Mouse (Mus musculus): ENCODE measurements around the gene Rep15. TPM values are rescaled to one million over a fixed set of nuclear protein-coding genes. Genes with fewer than 3 reads are reported as not detected.

Gene Rep15
- polyA plus RNA-seq, 1 experiment from 2014 or later, result 1.1 TPM

DNA sequence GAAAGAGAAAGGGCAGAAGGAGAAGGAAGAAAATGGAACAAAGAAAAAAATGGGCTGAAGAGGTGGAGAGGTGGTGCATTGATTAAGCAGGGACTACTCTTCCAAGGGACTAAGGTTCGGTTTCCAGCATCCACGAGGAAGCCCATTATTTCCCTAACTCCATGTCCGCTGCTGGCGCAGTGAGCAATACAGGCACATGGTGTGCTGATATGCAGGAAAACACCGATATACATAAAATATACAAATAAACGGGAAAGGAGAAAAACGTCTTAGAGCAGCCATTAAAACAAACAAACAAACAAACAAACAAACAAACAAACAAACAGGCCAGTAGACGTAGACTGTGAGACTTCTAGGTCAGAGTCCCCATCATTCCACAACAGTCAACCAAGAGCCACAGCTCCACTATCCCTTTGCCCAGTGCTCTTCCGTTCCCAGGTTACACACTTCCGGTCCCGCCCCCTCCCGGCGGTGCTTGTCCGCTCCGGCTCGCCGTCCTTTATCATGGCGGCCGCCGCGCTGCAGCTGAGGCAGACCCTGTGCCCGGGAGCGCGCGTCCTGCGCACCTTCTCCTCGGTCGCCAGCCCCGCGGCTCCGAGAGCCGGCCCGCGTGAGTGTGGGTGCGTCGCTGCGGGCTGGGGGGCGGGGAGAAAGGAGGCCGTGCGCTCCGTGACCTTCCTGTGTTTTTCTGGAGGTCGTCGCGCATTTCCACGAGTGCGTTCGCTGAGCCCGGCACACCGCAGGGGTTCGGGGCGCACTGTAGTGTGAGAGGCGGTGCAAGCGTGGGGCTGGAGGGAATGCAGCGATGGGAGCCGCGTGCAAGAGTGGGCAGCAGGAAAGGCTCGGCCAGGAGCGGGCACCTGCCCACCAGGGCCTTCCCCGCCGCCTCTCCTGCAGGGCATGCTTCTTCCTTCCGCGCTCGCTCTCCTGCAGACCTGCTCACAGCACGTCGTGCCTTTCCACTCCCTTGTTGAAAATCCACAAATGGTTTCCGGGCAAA, 10.2 kb downstream of the Rep15 start, which contains the start of gene Mrps35:
TSS of gene Mrps35 (plus strand) at position 474 of the 1,000 bp plus-strand sequence.
- Histone ChIP-seq H3K4me3 (replicated peaks) (peak within 1 kb of the TSS; percentile 93), H3K9me3 (no peaks in the 10 kb centered on the region), H3K27me3 (peaks cover 9% of the 10 kb centered on the region), H3K27ac (peak within 1 kb of the TSS; percentile 89), H3K9ac (peak within 1 kb of the TSS; percentile 85), H3K36me3 (replicated peaks) (peaks cover 12% of the 10 kb centered on the region), H3K4me2 (peak within 1 kb of the TSS; percentile 66), H3K4me1 (peaks cover 15% of the 10 kb centered on the region)
- 4% methylated on average over 66 of the region's 66 CpGs for WGBS
- peak; percentile 99 for ATAC-seq (ENCODE audit: low FRiP score)

DNA sequence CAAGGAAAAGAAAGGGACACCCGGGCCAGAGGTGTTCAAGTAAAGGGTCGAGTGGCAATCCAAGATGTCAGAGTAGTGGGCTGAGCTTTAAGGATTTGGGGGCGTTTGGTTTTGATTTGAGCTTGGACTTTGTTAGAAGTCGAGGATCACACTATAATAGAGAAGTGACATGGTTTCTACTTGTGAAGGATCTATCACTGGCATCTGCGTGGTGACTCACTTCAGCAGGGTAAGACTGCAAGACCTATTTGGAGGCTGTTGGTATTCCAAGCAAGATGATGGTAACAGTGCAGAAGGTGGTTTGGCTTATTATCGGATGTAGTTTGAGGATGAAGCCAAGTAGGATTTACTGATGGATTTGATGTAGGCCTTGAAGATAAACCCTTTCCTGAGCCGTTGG, 11.2 kb downstream of the Rep15 start:
- Histone ChIP-seq H3K4me3 (replicated peaks) (peak overlapping the region; percentile 93), H3K36me3 (replicated peaks) (peaks cover 22% of the 10 kb centered on the region), H3K9ac (peak overlapping the region; percentile 85), H3K4me1 (peaks cover 15% of the 10 kb centered on the region), H3K27ac (no peak overlapping the region), H3K4me2 (peak overlapping the region; percentile 66), H3K27me3 (peaks cover 9% of the 10 kb centered on the region), H3K9me3 (no peaks in the 10 kb centered on the region)
- ATAC-seq (ENCODE audit: low FRiP score), result no peak
- 55% methylated on average over 7 of the region's 7 CpGs for WGBS

GRCm38 (mm10) chr6:147049239-147049805, 16.9 kb downstream of the Rep15 start:
- ATAC-seq (ENCODE audit: low FRiP score), result no peak
- no peaks in the 10 kb centered on the region for H3K9me3 ChIP-seq
- H3K36me3 ChIP-seq (replicated peaks), result peaks cover 66% of the 10 kb centered on the region
- no peak overlapping the region for H3K27ac ChIP-seq
- H3K9ac ChIP-seq, result no peak overlapping the region
- 97% methylated on average over 13 of the region's 13 CpGs for WGBS
- 0 out of 2 replicates have a peak, but pooled peaks cover under 1% of the 10 kb centered on the region for H3K4me1 ChIP-seq
- H3K4me2 ChIP-seq, result no peak overlapping the region
- H3K27me3 ChIP-seq, result no peaks in the 10 kb centered on the region
- no peak overlapping the region for H3K4me3 ChIP-seq (replicated peaks)

DNA sequence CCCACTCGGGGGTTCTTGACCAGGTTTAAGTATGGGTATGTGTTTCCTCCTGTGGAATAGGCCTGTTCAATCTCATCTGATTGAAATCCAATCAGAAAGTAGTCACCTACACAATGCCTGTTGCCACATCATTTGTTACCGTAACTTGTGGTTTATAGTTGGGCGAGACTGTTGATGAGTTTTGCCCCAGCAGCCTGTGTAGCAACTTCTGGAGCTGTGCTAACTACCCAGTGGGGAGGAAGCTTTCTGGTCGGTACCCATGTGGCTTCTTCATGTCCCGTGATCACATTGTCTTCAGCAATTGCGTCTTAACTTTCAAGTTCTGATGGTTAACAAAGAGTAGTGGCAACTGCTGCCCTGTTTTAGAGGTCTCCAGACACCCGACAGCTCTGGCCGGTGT, 19.3 kb downstream of the Rep15 start:
- no peak overlapping the region for H3K9ac ChIP-seq
- H3K4me3 ChIP-seq (replicated peaks), result no peak overlapping the region
- no peak for ATAC-seq (ENCODE audit: low FRiP score)
- H3K36me3 ChIP-seq (replicated peaks), result peaks cover 84% of the 10 kb centered on the region
- WGBS, result 94% methylated on average over 8 of the region's 8 CpGs
- H3K9me3 ChIP-seq, result no peaks in the 10 kb centered on the region
- no peaks in the 10 kb centered on the region for H3K27me3 ChIP-seq
- H3K4me1 ChIP-seq, result no peaks in the 10 kb centered on the region
- H3K27ac ChIP-seq, result no peak overlapping the region
- no peak overlapping the region for H3K4me2 ChIP-seq

DNA sequence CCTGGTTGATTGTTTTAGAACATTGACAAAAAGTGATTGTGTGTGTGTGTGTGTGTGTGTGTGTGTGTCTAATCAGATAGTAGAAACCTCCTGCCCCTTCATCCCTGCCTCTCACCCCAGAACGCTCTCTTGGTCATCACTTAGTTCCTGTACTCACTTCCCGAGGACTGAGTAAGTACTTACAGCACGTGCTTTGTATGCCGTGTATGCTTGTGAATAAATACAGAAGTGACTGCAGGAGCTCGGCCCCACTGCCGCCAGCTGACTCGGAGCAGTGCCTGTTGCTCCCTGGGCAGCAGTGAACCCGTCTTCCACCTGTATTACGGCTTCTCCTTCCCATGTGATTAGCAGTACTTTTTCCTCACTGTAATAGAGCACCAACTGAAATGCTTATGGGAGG, 20.1 kb downstream of the Rep15 start:
- Histone ChIP-seq H3K36me3 (replicated peaks) (peaks cover 82% of the 10 kb centered on the region), H3K4me3 (replicated peaks) (no peak overlapping the region), H3K27me3 (no peaks in the 10 kb centered on the region), H3K27ac (no peak overlapping the region), H3K9ac (no peak overlapping the region), H3K4me2 (no peak overlapping the region), H3K4me1 (no peaks in the 10 kb centered on the region), H3K9me3 (no peaks in the 10 kb centered on the region)
- no peak for ATAC-seq (ENCODE audit: low FRiP score)
- WGBS, result 88% methylated on average over 9 of the region's 9 CpGs

GRCm38 (mm10) chr6:147053785-147054646, 21.6 kb downstream of the Rep15 start:
- peak; percentile 83 for ATAC-seq (ENCODE audit: low FRiP score)
- Histone ChIP-seq H3K4me1 (no peaks in the 10 kb centered on the region), H3K4me2 (no peak overlapping the region), H3K9ac (no peak overlapping the region), H3K27me3 (no peaks in the 10 kb centered on the region), H3K27ac (peak overlapping the region; percentile 36; the same call in 1 of the 2 replicates), H3K36me3 (replicated peaks) (peaks cover 78% of the 10 kb centered on the region), H3K4me3 (replicated peaks) (no peak overlapping the region), H3K9me3 (no peaks in the 10 kb centered on the region)
- WGBS, result 77% methylated on average over 19 of the region's 19 CpGs

DNA sequence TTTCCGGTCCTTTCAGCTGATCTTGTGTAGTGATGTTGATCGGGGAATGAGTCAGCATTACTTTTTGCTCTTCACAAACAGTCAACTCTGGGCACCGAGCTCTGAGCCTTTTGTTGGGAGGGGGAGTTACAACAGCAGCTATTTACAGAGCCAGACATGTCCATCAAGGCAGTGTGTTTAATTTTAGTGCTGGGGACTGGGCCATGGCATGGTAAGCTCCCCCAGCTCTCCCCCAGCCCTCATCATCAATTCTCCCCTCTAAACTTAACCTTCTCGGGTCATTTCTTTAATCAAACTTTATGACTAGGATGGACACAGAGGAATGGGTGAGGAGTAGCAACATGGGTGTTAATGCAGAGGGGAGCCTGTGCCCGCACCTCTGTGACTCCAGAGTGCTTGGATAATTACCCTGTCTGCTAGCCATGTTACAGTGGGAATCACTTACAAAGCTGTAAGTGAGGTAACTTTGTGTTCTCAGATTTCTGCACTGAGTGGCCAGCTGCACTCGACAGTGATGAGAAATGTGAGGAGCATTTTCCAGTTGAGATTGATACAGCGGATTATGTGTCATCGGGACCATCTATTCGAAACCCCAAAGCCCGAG, 23.1 kb downstream of the Rep15 start:
- no peaks in the 10 kb centered on the region for H3K27me3 ChIP-seq
- ATAC-seq (ENCODE audit: low FRiP score), result no peak
- H3K27ac ChIP-seq, result no peak overlapping the region
- H3K36me3 ChIP-seq (replicated peaks), result peaks cover 70% of the 10 kb centered on the region
- no peak overlapping the region for H3K4me2 ChIP-seq
- no peaks in the 10 kb centered on the region for H3K9me3 ChIP-seq
- WGBS, result 92% methylated on average over 10 of the region's 10 CpGs
- H3K4me1 ChIP-seq, result no peaks in the 10 kb centered on the region
- no peak overlapping the region for H3K9ac ChIP-seq
- no peak overlapping the region for H3K4me3 ChIP-seq (replicated peaks)

DNA sequence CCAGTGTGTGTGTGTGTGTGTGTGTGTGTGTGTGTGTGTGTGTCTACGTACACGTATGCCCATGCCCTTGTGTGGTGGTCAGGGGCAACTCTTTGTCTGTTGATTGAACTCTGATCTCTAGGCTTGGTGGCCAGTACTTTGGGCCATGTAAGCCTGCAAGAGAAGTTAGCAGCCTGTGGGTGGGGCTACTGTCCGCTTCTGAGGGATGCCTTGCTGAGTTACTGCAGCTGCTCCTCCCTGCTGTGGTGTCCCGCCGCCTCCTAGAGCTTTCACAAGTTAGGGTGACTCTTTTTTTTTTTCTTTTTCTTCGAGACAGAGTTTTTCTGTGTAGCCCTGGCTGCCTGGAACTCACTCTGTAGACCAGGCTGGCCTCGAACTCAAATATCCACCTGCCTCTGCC, 26.9 kb downstream of the Rep15 start:
- H3K4me1 ChIP-seq, result no peaks in the 10 kb centered on the region; the same call in 1 of the 2 replicates
- H3K9ac ChIP-seq, result no peak overlapping the region
- H3K27me3 ChIP-seq, result no peaks in the 10 kb centered on the region
- no peaks in the 10 kb centered on the region for H3K9me3 ChIP-seq
- WGBS, result 80% methylated on average over 7 of the region's 7 CpGs
- no peak overlapping the region for H3K4me3 ChIP-seq (replicated peaks)
- no peak for ATAC-seq (ENCODE audit: low FRiP score)
- peaks cover 66% of the 10 kb centered on the region for H3K36me3 ChIP-seq (replicated peaks)
- H3K4me2 ChIP-seq, result no peak overlapping the region
- H3K27ac ChIP-seq, result no peak overlapping the region

GRCm38 (mm10) chr6:147061630-147062029, 29.2 kb downstream of the Rep15 start:
- Histone ChIP-seq H3K36me3 (replicated peaks) (peaks cover 52% of the 10 kb centered on the region), H3K4me2 (no peak overlapping the region), H3K4me1 (no peaks in the 10 kb centered on the region; the same call in 1 of the 2 replicates), H3K9me3 (no peaks in the 10 kb centered on the region), H3K4me3 (replicated peaks) (no peak overlapping the region), H3K27ac (peak overlapping the region; percentile 46; the same call in 1 of the 2 replicates), H3K9ac (no peak overlapping the region), H3K27me3 (no peaks in the 10 kb centered on the region)
- ATAC-seq (ENCODE audit: low FRiP score), result peak; percentile 74; the same call in 1 of the 2 replicates
- WGBS, result 75% methylated on average over 9 of the region's 9 CpGs

DNA sequence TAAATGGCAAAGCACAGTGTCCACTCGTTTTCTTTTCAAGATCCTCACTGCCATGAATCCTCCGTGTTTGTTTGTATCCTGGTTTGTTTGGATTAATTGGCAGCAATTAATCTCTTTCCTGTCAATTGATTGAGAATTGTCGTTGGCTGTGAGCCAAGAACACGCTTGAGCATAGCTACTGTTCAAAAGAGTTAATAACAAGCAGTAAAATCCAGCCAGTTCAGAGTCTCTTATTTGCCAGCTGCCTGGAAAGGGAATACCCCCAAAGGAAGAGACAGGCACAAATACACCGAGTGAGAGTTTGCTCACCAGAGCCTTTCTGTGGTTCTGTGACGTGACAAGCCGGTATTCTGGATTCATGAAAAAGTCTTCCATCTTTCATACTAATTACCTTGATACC, 29.6 kb downstream of the Rep15 start:
- Histone ChIP-seq H3K27ac (peak overlapping the region; percentile 46; the same call in 1 of the 2 replicates), H3K4me2 (no peak overlapping the region), H3K9ac (no peak overlapping the region), H3K27me3 (no peaks in the 10 kb centered on the region), H3K9me3 (no peaks in the 10 kb centered on the region), H3K4me1 (no peaks in the 10 kb centered on the region; the same call in 1 of the 2 replicates), H3K36me3 (replicated peaks) (peaks cover 53% of the 10 kb centered on the region), H3K4me3 (replicated peaks) (no peak overlapping the region)
- WGBS, result 52% methylated on average over 7 of the region's 7 CpGs
- ATAC-seq (ENCODE audit: low FRiP score), result peak; percentile 70; the same call in 1 of the 2 replicates

- no peak overlapping the region for H3K9ac ChIP-seq
- no peak overlapping the region for H3K4me3 ChIP-seq (replicated peaks)
- no peak for ATAC-seq (ENCODE audit: low FRiP score)
- H3K9me3 ChIP-seq, result no peaks in the 10 kb centered on the region
- WGBS, result 85% methylated on average over 7 of the region's 7 CpGs
- H3K27ac ChIP-seq, result no peak overlapping the region
- no peaks in the 10 kb centered on the region; the same call in 1 of the 2 replicates for H3K4me1 ChIP-seq
- peaks cover 56% of the 10 kb centered on the region for H3K36me3 ChIP-seq (replicated peaks)
- H3K4me2 ChIP-seq, result no peak overlapping the region
- H3K27me3 ChIP-seq, result no peaks in the 10 kb centered on the region
Measured at GRCm38 (mm10) chr6:147062694-147063093, 30.3 kb downstream of the Rep15 start.

Measured in forebrain, embryonic 12.5 days (tissue).